Mouse (Mus musculus) gastrocnemius, postnatal 36 days (tissue): ENCODE data around the gene B4galt7. TPM values are rescaled to one million over a fixed set of nuclear protein-coding genes. Genes with fewer than 3 reads are reported as not detected.
A peak's percentile ranks its signal among the peaks of the same experiment; 100 is the strongest.
"Not testable (repeated sequence)": the region's sequence is repeated elsewhere in the genome, so short reads cannot be mapped to it uniquely, and the experiment has no call there.

ENCODE experiments used
- DNase-seq, 2 experiments: peaks; one replicate each; pipeline ENCODE4 v3.0.0; 2022
- intact Hi-C: fragments of 180-260 bp; cut with DNase I; formaldehyde crosslinking; loops from one replicate; pipeline ENCODE4 v1.15.1; 2025
- total RNA-seq, 2 experiments: library from RNA; stranded (reverse); gene quantifications; 2 replicates each; pipeline ENCODE4 v1.2.3; 2021

The B4galt7 gene
- total RNA-seq, 2 experiments from 2014 or later = 4.3 to 6.5 TPM

- no peak for DNase-seq
- intact Hi-C loops = no loop called here
Observed at GRCm38 (mm10) chr13:55593254-55593747, 6.4 kb upstream of the B4galt7 start.

GRCm38 (mm10) chr13:55595375-55595774 lies 4.3 kb upstream of the B4galt7 start:
- peak in 1 of 2 experiments; percentile 43 for DNase-seq
- intact Hi-C loops = no loop called here

GRCm38 (mm10) chr13:55596802-55597201 lies 2.9 kb upstream of the B4galt7 start:
- no peak for DNase-seq

GRCm38 (mm10) chr13:55600657-55601056 lies 961 bp downstream of the B4galt7 start:
- DNase-seq = no peak
- intact Hi-C loops = loop anchor here (5.0 kb wide), 1 partner anchor 127 kb away; the partner anchor contains the start of gene Pcbd2

More at GRCm38 (mm10) chr13:55596802-55597201, 2.9 kb upstream of the B4galt7 start:
- intact Hi-C loops = no loop called here

GRCm38 (mm10) chr13:55601611-55602010 lies 1.9 kb downstream of the B4galt7 start:
- intact Hi-C loops = loop anchor here (5.0 kb wide), 1 partner anchor 126 kb away; the partner anchor contains the start of gene Pcbd2
- peak; percentile 73 to 75 for DNase-seq

GRCm38 (mm10) chr13:55604606-55605005 lies 4.9 kb downstream of the B4galt7 start:
- intact Hi-C loops = loop anchor here (2.0 to 5.0 kb wide), 2 partner anchors 36 to 123 kb away; partner anchors contain the start of gene Pcbd2

GRCm38 (mm10) chr13:55606899-55607623 lies 7.4 kb downstream of the B4galt7 start:
- intact Hi-C loops = no loop called here
- no peak for DNase-seq

More at GRCm38 (mm10) chr13:55604606-55605005, 4.9 kb downstream of the B4galt7 start:
- no peak for DNase-seq

- intact Hi-C loops = no loop called here
- no peak for DNase-seq
Observed at GRCm38 (mm10) chr13:55607624-55608006, 7.9 kb downstream of the B4galt7 start.

- DNase-seq = no peak
- intact Hi-C loops = no loop called here
Observed at GRCm38 (mm10) chr13:55611996-55612395, 12.3 kb downstream of the B4galt7 start.

- DNase-seq = no peak
Observed at GRCm38 (mm10) chr13:55613471-55613870, 13.8 kb downstream of the B4galt7 start.

GRCm38 (mm10) chr13:55619328-55619727 lies 19.6 kb downstream of the B4galt7 start:
- intact Hi-C loops = no loop called here
- DNase-seq = no peak

More at GRCm38 (mm10) chr13:55613471-55613870, 13.8 kb downstream of the B4galt7 start:
- intact Hi-C loops = no loop called here

- intact Hi-C loops = no loop called here
- no peak for DNase-seq
Observed at GRCm38 (mm10) chr13:55620275-55620674, 20.6 kb downstream of the B4galt7 start.

GRCm38 (mm10) chr13:55622156-55622648 lies 22.5 kb downstream of the B4galt7 start:
- intact Hi-C loops, DNase-seq: not testable (repeated sequence)

- DNase-seq = peak; percentile 81 to 88
Observed at GRCm38 (mm10) chr13:55622649-55623541, 23.2 kb downstream of the B4galt7 start, which contains the start of gene Caml. Gene Caml, plus strand, starts transcription at chr13:55623005.

GRCm38 (mm10) chr13:55634639-55635127 lies 35.0 kb downstream of the B4galt7 start, which contains the start of gene Ddx46:
Gene Ddx46, plus strand, starts transcription at chr13:55635027.
- intact Hi-C loops = no loop called here
- peak; percentile 83 to 86 for DNase-seq

More at GRCm38 (mm10) chr13:55622649-55623541, 23.2 kb downstream of the B4galt7 start, which contains the start of gene Caml:
- intact Hi-C loops = no loop called here

GRCm38 (mm10) chr13:55635146-55635571 lies 35.5 kb downstream of the B4galt7 start:
- intact Hi-C loops = no loop called here

GRCm38 (mm10) chr13:55636185-55636983 lies 36.7 kb downstream of the B4galt7 start:
- no peak for DNase-seq
- intact Hi-C loops = no loop called here

More at GRCm38 (mm10) chr13:55635146-55635571, 35.5 kb downstream of the B4galt7 start:
- DNase-seq = no peak

- intact Hi-C loops = loop anchor here (2.0 kb wide), 1 partner anchor 36 kb away; no protein-coding TSS in a partner anchor
- peak; percentile 69 to 74 for DNase-seq
Observed at GRCm38 (mm10) chr13:55640480-55640879, 40.8 kb downstream of the B4galt7 start.

GRCm38 (mm10) chr13:55644525-55644924 lies 44.8 kb downstream of the B4galt7 start:
- intact Hi-C loops = no loop called here
- no peak for DNase-seq
